Mouse (Mus musculus) megakaryocyte progenitor cell, adult 5-6 weeks (primary cell): ENCODE data around the gene Ntf3. TPM values are rescaled to one million over a fixed set of nuclear protein-coding genes. Genes with fewer than 3 reads are reported as not detected.

Experiments used
- ATAC-seq: replicated peaks from 2 replicates; pipeline ENCODE4 v1.8.0; 2016; ENCODE audit warnings: mild to moderate bottlenecking, moderate TSS enrichment, inconsistent platforms; ENCODE audit not compliant: poor library complexity
- total RNA-seq, 2 experiments: library from RNA; stranded (forward) in 1 of 2; stranded (reverse) in 1 of 2; fragments of 157-497, 149-512 nt in 1 of 2; fragments of 200-1000 nt in 1 of 2; gene quantifications; 2 replicates each; pipeline versions ENCODE4 v1.2.3 to v1.2.4; 2015 to 2017

The Ntf3 gene
- total RNA-seq (2015): not detected in 2 replicates
- not detected in 2 replicates for total RNA-seq (2017)

DNA sequence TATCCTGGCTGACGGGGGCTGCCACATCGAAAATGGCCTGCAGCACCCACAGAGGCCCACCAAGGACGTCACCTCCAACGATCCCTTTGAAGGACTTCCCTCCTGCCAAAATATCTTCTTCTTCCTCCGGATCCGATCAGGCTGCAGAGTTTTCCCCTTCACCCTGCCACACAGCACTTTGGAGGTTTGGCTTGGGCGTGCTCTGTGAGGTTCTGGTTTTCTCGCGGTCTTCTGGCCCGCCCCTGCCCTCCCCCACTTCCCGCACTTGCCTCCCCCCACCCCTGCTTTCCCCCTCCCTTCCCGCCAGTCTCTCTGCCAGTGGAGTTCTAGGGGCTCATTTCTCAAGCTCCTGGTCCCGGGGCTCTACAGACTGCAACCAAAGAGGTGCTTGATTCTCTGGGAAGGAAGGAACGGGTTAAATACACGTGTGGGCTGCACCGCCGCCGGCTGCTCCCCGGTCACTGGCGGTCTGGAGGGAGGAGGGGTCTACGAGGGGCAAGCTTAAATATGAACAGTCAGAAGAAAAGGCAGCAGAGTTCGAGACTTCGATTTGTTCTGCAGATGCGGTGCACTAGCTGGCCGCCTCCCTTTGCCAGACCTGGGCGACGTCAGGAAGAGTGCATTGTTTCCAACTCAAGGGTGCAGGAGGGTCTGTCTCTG, at the start of gene Ntf3:
Gene Ntf3, minus strand, starts transcription at position 363 of the 660 bp plus-strand sequence.
- no peak for ATAC-seq

GRCm38 (mm10) chr6:126213330-126213729, 46.6 kb upstream of the Ntf3 start:
- no peak for ATAC-seq

GRCm38 (mm10) chr6:126203366-126203765, 36.7 kb upstream of the Ntf3 start:
- ATAC-seq: no peak

GRCm38 (mm10) chr6:126202959-126203358, 36.2 kb upstream of the Ntf3 start:
- no peak for ATAC-seq

DNA sequence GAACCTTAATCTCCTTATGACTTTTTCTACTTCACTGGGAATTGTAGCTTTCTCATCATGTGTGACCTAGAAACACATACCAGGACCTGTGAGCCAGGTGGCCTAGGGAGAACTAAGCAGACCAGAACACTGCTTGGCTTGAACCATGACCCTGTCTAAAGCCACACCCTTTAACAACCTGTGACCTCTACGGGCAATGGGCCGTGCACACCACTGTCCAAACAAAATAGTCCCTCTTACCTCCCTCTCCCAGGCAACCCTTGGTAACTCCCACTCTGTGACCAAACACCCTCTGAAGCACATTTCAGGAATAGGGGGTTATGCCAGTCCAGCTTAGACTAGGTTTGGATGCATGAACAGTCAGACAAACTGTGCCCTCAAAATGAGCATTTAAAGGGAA, 35.0 kb upstream of the Ntf3 start:
- ATAC-seq: no peak

DNA sequence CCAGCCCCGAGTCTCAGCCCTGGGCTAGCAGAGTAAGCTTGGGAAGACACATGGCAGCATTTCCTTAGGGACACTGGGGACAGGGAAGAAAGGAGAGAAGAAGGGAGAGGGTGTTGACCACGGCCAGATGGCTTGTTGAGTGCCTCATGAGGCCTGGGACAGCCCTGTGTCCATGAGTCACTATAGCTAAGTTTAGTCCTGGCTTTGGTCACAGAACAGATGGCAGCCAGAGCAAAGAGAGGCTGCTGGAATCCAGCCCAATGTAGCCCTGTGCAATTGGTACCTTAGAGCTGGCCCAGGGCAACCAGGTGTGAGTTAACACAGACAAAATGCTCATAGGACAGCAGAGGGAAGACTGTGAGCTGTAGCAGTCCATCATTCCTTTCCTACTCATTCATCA, 33.2 kb upstream of the Ntf3 start:
- no peak for ATAC-seq

GRCm38 (mm10) chr6:126194760-126195159, 28.1 kb upstream of the Ntf3 start:
- ATAC-seq: no peak

DNA sequence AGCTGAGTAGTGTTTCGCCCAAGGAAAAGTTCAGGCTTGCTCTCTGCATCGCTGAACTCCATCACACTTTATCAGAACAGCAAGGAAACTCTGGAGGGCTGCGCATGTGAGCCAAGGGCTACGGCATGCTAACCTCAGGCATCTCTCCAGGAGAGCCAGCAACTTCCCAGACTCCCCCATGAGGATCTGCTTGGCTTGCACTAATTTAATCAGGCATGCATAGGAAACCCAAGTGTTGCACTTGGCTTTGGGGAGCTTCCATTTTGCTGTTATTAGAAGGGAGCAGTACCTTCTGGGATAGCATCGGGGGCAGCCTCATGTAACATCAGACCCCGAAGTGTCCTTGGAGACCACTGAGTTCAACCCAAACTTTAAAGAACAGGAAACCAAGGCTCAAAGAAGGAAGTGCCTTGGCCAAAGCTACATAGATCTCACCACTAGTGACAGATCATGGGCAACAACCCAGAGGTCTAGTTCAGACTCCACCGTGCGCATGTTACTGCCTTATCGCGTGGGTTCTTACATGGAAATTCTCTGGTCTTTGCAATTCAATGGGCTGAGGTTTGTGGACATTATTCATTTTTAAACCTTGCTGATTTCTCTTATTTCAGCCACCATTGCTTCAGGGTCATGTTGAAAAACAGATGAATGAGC, 23.6 kb upstream of the Ntf3 start:
- no peak for ATAC-seq

DNA sequence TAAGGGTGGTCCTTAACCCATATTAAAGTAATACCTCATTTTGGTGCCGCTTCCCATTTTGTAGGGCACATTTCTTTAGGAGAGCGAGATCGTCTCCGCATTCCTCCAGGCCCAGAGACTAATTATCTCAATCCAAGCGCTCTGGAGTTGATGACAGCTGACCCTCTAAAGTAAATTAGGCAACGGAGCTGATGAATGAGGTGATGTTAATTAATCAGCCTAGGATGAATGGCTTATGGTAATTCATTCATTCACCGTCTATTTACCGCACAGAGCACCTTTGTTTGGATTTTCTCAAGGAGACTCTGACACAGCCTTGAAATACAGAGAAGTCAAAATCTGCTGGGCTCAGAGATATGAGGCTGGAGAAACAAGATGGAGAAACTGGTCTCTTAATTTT, 20.7 kb upstream of the Ntf3 start:
- no peak for ATAC-seq

- ATAC-seq: no peak
Observed at GRCm38 (mm10) chr6:126186116-126186515, 19.4 kb upstream of the Ntf3 start.

DNA sequence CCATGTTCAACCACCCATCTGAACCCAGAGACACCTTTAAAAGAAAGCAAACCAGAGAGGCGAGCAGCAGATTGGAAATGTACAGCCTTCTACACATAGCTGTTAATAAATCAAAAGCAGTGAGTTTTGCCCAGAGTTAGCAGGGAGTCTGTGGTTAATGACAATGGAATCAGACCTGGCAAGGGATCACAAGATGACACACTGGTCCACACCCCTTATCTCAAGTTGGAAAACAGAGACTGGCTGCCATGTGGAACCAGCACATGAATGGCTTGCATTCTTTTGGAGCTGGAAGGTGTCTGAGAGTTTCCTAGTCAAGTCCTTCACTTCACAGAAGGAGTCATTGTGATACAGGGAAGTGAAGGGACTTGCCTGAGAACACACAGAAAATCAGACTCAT, 5.4 kb upstream of the Ntf3 start:
- ATAC-seq: no peak

- ATAC-seq: no peak
Observed at GRCm38 (mm10) chr6:126170772-126171171, 4.1 kb upstream of the Ntf3 start.

DNA sequence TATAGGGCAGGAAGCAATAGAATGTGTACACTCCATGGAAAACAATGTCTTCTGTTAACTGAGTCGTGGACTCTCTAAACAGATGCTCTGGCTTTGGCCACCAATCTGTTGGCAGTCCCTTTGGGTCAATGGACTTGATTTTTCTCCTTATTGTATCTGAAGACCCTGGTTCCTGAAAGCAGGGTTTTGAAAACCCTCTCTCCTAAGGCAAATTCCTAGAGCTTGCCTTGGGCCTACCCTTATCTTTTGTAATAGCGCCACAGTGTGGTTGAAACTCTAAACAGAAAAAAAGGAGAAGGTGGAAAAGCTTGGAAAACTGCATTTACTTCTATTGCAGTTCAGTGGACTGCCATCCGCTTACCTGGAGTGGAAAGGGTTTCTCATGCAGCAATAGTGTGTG, 1.0 kb upstream of the Ntf3 start:
- no peak for ATAC-seq

DNA sequence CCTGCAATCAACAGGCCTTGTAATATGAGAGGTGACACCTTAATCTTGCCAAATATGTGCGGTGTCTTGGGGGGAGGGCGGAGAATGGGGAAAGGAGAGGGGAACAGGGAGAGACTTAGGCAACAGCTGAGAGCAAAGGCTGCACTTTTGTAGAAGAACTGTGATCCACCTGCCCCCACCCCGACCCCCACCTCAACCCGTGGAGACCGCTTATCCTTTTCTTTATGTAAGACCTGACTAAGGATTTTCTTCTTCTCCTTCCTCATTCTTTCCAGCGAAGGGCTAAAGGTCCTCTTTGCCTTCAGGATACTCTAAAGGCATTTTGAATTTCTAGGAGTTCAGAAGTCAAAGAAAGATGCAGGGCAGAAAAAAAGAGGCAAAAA, 489 bp upstream of the Ntf3 start:
- ATAC-seq: no peak

DNA sequence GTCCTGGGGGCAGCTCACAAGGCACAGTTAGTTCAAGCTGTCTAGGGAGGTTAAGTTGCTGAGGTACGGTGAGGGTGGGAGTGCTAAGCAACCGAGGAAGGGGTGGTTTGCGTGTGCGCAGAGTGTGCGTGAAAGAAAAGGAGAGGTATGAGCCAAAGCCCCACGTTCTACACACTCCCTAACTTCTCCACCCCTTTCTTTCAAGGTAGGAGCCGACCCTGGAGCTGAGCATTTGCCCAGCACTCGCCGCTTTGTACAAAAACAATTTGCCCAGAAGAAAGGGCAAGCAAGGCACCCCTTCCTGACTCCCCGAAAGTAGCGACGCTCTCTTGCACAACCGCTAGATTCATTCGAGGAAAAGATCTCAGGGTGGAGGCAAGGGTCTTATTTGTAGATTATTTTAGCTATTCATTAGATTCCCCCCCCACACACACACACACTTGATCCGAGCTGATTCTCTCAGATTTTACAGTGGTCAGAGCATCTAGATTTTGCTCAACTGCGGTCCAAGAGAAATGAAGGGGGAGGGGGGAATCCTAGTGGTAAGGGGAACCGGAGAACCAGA, 1.0 kb downstream of the Ntf3 start:
- no peak for ATAC-seq

GRCm38 (mm10) chr6:126164781-126165180, 1.9 kb downstream of the Ntf3 start:
- ATAC-seq: no peak

GRCm38 (mm10) chr6:126163861-126164755, 2.6 kb downstream of the Ntf3 start:
- no peak for ATAC-seq

GRCm38 (mm10) chr6:126163181-126163621, 3.5 kb downstream of the Ntf3 start:
- no peak for ATAC-seq

GRCm38 (mm10) chr6:126162351-126162758, 4.4 kb downstream of the Ntf3 start:
- no peak for ATAC-seq

DNA sequence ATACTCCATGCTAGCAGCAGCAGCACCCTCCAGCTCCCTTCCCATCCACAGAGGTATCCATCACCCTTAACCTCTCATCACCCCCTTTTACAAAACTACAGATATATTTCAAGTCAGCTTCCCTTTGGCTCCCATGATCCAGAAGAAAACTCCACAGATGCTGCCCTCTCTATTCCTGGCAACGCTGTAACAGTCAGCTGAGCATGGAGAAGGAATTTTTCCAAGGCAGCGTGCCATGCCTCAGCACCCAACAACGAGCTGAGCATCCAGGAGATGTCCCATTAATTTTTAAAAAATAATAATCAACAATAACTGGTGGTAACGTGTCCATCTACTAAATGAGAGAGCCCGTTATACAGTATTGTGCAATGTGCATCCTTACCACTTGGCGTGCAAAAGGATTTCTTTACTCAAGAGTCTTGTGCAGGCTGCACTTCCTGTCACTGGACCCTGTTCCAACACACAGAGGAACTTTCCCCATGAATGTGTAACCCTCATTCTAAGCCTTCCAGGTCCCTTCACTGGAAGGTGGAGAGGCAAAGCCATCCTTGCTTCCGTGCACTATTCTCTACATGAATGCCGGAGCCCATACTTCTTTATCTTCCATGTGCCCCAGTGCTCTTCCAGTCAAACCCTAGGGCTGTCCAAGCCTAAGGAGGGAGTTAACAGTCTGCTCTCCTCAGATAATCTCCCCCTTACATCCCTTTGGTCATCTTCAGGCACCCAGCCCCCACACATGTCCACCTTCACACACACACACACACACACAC, 5.0 kb downstream of the Ntf3 start:
- ATAC-seq: no peak

DNA sequence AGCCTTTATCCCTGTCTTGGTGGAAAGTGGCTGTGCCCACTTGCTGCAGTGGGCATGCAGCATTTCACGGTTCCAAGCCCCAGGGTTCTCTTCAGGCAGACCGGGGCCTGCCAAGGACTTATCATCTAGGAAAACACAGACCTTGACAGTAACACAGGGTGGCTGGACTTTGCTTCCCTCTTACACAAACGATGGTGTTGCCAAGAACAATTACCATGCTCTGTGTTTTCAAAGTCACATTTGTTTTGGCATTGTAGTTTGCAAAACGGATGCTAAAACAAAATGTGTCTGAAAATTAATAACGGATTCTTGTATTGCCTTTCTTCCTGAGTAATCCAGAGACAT, 6.7 kb downstream of the Ntf3 start:
- ATAC-seq: no peak
